Mouse (Mus musculus): ENCODE data around the gene Mlxipl. TPM values are rescaled to one million over a fixed set of nuclear protein-coding genes. Genes with fewer than 3 reads are reported as not detected.

Mlxipl gene
- polyA plus RNA-seq, 1 experiment, result 304 TPM

DNA sequence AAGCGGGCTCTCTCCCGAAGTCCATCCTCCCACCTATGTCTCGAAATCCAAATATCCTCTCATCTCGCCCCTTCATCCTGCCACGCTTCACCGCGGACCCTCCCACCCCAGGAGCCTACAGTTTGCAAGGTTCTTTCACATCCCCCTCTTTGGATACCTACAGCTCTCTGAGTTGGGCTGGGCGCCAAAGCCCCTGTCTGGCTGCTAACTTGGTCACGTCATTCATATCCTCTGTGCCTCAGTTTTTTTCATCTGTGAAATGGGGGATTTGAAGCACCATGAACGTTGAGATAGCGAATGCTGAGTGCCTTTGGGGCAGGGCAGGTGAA is 11.2 kb upstream of the Mlxipl start:
- Histone ChIP-seq H3K27me3 (ENCODE audit: control insufficient read depth, insufficient read depth, low read length) (no peaks in the 10 kb centered on the region), H3K27ac (ENCODE audit: insufficient read depth, low read depth, low read length) (no peak overlapping the region), H3K4me3 (ENCODE audit: low read depth, low read length) (peak overlapping the region; percentile 70), H3K4me1 (ENCODE audit: control insufficient read depth, insufficient read depth, insufficient read length, low read length) (peaks cover 14% of the 10 kb centered on the region), H3K36me3 (ENCODE audit: control insufficient read depth, insufficient read depth, low read length) (no peaks in the 10 kb centered on the region)
- TF ChIP-seq POLR2A (IDR thresholded peaks at IDR 0.05; ENCODE audit: low read depth, low read length), result no peak
- no peak; the same call in 1 of the 2 replicates for TF ChIP-seq CTCF (IDR thresholded peaks at IDR 0.05; ENCODE audit: extremely low read depth, insufficient read length, insufficient replicate concordance, low read depth, low read length)
- 2% methylated on average over 11 of the region's 11 CpGs for WGBS

DNA sequence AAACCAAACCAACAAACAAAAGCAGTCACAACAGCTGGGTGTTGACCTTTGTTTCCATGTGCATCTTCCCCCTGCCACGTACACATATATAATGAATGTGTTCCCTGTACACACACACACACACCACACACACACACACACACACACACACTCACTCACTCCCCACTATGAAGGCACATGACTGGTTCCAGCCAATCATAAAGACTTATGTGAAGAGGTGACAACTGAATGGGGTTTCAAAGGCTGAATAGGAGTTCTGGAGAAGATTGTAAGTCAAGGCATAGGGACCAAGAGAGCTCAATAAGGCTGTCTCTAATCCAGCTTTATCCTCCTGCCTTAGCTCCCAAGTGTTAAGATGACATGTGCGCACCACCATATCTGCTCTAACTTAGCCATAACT is 10.1 kb upstream of the Mlxipl start:
- H3K27me3 ChIP-seq (ENCODE audit: control insufficient read depth, insufficient read depth, low read length), result no peaks in the 10 kb centered on the region
- no peak for TF ChIP-seq CTCF (IDR thresholded peaks at IDR 0.05; ENCODE audit: extremely low read depth, insufficient read length, insufficient replicate concordance, low read depth, low read length)
- no peak for TF ChIP-seq POLR2A (IDR thresholded peaks at IDR 0.05; ENCODE audit: low read depth, low read length)
- H3K4me1 ChIP-seq (ENCODE audit: control insufficient read depth, insufficient read depth, insufficient read length, low read length), result peaks cover 14% of the 10 kb centered on the region
- WGBS, result 89% methylated on average over 2 of the region's 2 CpGs
- no peak overlapping the region for H3K27ac ChIP-seq (ENCODE audit: insufficient read depth, low read depth, low read length)
- H3K4me3 ChIP-seq (ENCODE audit: low read depth, low read length), result no peak overlapping the region
- no peaks in the 10 kb centered on the region for H3K36me3 ChIP-seq (ENCODE audit: control insufficient read depth, insufficient read depth, low read length)

DNA sequence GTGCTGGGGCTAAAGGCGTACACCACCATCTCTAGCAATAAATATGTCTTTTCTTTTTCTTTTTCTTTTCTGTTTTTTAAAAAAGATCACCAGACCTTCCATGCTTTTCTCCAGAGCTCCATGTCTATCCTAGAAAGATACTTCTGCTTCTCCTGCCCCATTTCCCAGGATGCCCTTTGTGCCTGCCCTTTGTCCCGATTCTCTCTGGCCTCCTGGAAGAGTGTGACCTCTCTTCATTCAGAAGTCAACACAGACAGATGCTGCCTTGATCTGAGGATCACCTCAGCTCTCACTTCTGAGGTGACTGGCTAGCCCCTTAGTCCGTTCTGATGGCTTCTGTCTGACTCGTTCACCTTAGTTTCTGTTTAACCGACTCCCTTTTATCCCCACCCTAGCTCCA is 9.2 kb upstream of the Mlxipl start:
- WGBS, result 79% methylated on average over 5 of the region's 5 CpGs
- H3K36me3 ChIP-seq (ENCODE audit: control insufficient read depth, insufficient read depth, low read length), result no peaks in the 10 kb centered on the region
- H3K27me3 ChIP-seq (ENCODE audit: control insufficient read depth, insufficient read depth, low read length), result no peaks in the 10 kb centered on the region
- TF ChIP-seq POLR2A (IDR thresholded peaks at IDR 0.05; ENCODE audit: low read depth, low read length) (no peak), CTCF (IDR thresholded peaks at IDR 0.05; ENCODE audit: extremely low read depth, insufficient read length, insufficient replicate concordance, low read depth, low read length) (no peak)
- no peak overlapping the region for H3K4me3 ChIP-seq (ENCODE audit: low read depth, low read length)
- H3K4me1 ChIP-seq (ENCODE audit: control insufficient read depth, insufficient read depth, insufficient read length, low read length), result peaks cover 14% of the 10 kb centered on the region
- H3K27ac ChIP-seq (ENCODE audit: insufficient read depth, low read depth, low read length), result no peak overlapping the region

DNA sequence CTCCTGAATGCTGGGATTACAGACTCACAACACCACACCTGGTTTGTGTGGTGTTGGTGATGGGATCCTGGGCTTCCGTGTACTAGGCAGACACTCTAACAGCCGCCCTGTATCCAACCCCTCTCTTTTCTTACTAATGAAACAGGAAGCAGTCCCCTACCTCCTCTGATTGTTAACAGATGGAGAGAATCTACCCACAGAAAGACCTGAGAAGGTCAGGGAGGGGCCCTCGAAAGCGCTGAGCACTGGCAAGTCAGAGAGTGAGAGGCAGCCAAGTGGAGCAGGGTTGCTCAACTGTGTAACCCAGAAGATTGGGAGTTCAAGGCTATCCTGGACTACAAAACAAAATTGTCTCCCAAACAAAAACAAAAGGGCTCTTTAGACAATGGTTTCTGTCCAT is 2.8 kb upstream of the Mlxipl start:
- no peaks in the 10 kb centered on the region for H3K36me3 ChIP-seq (ENCODE audit: control insufficient read depth, insufficient read depth, low read length)
- no peak overlapping the region for H3K27ac ChIP-seq (ENCODE audit: insufficient read depth, low read depth, low read length)
- H3K27me3 ChIP-seq (ENCODE audit: control insufficient read depth, insufficient read depth, low read length), result no peaks in the 10 kb centered on the region; the same call in 1 of the 2 replicates
- peaks cover 11% of the 10 kb centered on the region for H3K4me1 ChIP-seq (ENCODE audit: control insufficient read depth, insufficient read depth, insufficient read length, low read length)
- WGBS, result 65% methylated on average over 4 of the region's 4 CpGs
- no peak overlapping the region for H3K4me3 ChIP-seq (ENCODE audit: low read depth, low read length)
- TF ChIP-seq POLR2A (IDR thresholded peaks at IDR 0.05; ENCODE audit: low read depth, low read length) (no peak), CTCF (IDR thresholded peaks at IDR 0.05; ENCODE audit: extremely low read depth, insufficient read length, insufficient replicate concordance, low read depth, low read length) (no peak)

DNA sequence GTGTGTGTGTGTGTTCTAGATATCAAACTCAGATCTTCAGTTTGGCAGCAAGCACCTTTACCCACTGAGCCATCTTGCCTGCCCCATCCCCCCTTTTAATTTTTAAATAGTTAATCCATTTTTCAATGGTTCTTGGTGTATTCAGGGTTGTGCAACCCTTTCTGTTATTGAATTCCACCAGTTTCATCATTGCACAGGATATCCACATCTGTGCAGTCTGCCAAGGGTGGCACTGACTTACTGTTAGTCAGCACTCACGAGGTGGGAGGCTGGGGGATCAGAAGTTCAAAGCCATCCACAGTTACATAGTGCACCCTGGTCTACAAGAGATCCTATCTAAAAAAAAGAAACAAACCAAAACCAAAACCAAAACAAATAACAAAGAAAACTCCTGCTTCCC is 11.3 kb downstream of the Mlxipl start:
- no peaks in the 10 kb centered on the region for H3K36me3 ChIP-seq (ENCODE audit: control insufficient read depth, insufficient read depth, low read length)
- no peak overlapping the region for H3K27ac ChIP-seq (ENCODE audit: insufficient read depth, low read depth, low read length)
- peaks cover 3% of the 10 kb centered on the region; the same call in 1 of the 2 replicates for H3K4me1 ChIP-seq (ENCODE audit: control insufficient read depth, insufficient read depth, insufficient read length, low read length)
- TF ChIP-seq CTCF (IDR thresholded peaks at IDR 0.05; ENCODE audit: extremely low read depth, insufficient read length, insufficient replicate concordance, low read depth, low read length) (no peak), POLR2A (IDR thresholded peaks at IDR 0.05; ENCODE audit: low read depth, low read length) (no peak)
- H3K27me3 ChIP-seq (ENCODE audit: control insufficient read depth, insufficient read depth, low read length), result no peaks in the 10 kb centered on the region
- no peak overlapping the region for H3K4me3 ChIP-seq (ENCODE audit: low read depth, low read length)
- WGBS, result 32% methylated on average over 1 of the region's 1 CpGs

DNA sequence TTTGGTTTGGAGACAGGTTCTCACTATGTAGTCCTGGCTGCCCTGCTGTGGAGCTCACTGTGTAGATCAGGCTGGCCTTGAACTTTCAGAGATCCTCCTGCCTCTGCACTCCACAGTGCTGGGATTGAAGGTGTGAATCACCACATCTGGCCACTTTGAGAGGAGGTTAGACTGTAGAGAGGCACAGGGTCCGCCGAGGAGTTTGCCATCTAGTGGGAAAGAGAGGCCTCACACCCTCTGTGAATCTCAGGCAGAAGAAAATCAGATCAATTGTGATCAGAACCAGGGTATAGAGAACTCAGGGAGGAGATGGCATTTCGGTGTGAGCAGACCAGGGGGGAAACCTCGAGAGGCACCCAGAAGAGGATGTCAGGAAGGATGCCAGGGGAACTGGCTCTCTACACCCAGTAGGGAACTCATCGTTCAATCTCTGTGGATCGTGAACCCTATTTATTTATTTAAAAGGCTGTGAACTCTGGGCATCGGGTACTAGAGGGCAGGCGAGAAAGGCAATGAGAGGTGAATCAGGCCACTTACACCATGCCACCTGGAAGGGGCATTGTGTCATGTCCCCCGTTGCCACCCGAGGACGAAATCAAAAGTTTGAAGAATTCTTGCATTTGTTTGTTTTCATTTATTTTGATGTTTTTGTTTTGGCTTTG is 14.4 kb downstream of the Mlxipl start:
- TF ChIP-seq POLR2A (IDR thresholded peaks at IDR 0.05; ENCODE audit: low read depth, low read length) (no peak), CTCF (IDR thresholded peaks at IDR 0.05; ENCODE audit: extremely low read depth, insufficient read length, insufficient replicate concordance, low read depth, low read length) (peak; percentile 56; the same call in 1 of the 2 replicates)
- no peak overlapping the region for H3K27ac ChIP-seq (ENCODE audit: insufficient read depth, low read depth, low read length)
- H3K4me3 ChIP-seq (ENCODE audit: low read depth, low read length), result no peak overlapping the region
- no peaks in the 10 kb centered on the region for H3K27me3 ChIP-seq (ENCODE audit: control insufficient read depth, insufficient read depth, low read length)
- H3K4me1 ChIP-seq (ENCODE audit: control insufficient read depth, insufficient read depth, insufficient read length, low read length), result peaks cover 6% of the 10 kb centered on the region
- 61% methylated on average over 11 of the region's 11 CpGs for WGBS
- H3K36me3 ChIP-seq (ENCODE audit: control insufficient read depth, insufficient read depth, low read length), result no peaks in the 10 kb centered on the region

DNA sequence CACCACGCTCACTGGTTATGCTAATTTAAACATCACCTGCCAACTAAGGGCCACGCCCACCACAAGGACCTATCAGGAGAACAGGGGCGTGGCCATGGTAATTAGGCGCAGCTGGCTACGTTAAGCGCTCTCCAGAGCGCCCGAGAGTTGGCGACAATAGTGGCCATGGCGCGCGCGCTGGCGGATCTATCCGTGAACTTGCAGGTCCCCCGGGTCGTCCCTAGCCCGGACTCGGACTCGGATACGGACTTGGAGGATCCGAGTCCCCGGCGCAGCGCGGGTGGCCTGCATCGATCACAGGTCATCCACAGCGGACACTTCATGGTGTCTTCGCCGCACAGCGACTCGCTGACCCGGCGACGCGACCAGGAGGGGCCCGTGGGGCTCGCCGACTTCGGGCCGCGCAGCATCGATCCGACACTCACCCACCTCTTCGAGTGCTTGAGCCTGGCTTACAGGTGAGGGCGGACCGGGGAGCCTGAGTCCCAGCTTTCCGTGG is 17.1 kb downstream of the Mlxipl start:
- TF ChIP-seq POLR2A (IDR thresholded peaks at IDR 0.05; ENCODE audit: low read depth, low read length) (peak; percentile 98), CTCF (IDR thresholded peaks at IDR 0.05; ENCODE audit: extremely low read depth, insufficient read length, insufficient replicate concordance, low read depth, low read length) (no peak)
- Histone ChIP-seq H3K4me3 (ENCODE audit: low read depth, low read length) (peak overlapping the region; percentile 91), H3K36me3 (ENCODE audit: control insufficient read depth, insufficient read depth, low read length) (no peaks in the 10 kb centered on the region), H3K27ac (ENCODE audit: insufficient read depth, low read depth, low read length) (peak overlapping the region; percentile 81), H3K4me1 (ENCODE audit: control insufficient read depth, insufficient read depth, insufficient read length, low read length) (peaks cover 12% of the 10 kb centered on the region), H3K27me3 (ENCODE audit: control insufficient read depth, insufficient read depth, low read length) (no peaks in the 10 kb centered on the region)
- under 1% methylated on average over 48 of the region's 48 CpGs for WGBS
